Mouse (Mus musculus) brain, embryonic 14.5 days (tissue): ENCODE results near the gene Ccl22.

Source experiments
- CTCF ChIP-seq: fragments of 200-500 bp; IDR thresholded peaks from 2 replicates; pipeline ENCODE4 v1.5.1; 2012; ENCODE audit warnings: inconsistent platforms, mild to moderate bottlenecking, moderate library complexity, borderline replicate concordance; ENCODE audit not compliant: insufficient read depth, insufficient read length; ENCODE audit errors: extremely low read depth
- POLR2A ChIP-seq: fragments of 200-500 bp; IDR thresholded peaks from 2 replicates; pipeline ENCODE4 v1.6.1; 2012; ENCODE audit warnings: mild to moderate bottlenecking, inconsistent platforms, borderline replicate concordance; ENCODE audit not compliant: poor library complexity, insufficient read depth, insufficient read length, severe bottlenecking; ENCODE audit errors: extremely low read depth

DNA sequence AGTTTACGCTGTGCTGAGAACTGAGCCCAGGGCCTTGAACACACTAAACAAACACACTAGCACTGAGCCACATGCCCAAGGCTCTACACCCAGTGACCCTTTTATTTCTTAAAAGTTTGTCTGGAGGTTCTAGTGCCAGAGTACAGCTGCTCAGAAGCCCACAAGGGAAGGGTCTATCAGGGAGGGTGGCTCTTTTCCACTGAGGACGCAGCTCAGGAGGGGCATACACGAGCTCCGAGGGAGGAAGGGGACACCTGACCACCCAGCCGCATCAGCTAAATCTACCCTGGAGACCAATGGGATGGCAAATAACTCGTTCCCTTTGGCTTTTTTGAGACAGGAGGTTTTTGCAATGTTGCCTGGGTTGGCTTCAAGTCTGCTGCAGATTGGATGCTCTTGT is 47.4 kb upstream of the Ccl22 start:
- TF ChIP-seq POLR2A = no peak
- TF ChIP-seq CTCF = no peak
